Mouse (Mus musculus): ENCODE results near the gene Iscu.

Gene Iscu

GRCm38 (mm10) chr5:113772450-113772895 lies at the start of gene Iscu, which contains the start of gene Sart3:
Gene Iscu, plus strand, starts transcription at chr5:113772748.
Gene Sart3, minus strand, starts transcription at chr5:113772510.
- DNase-seq (ENCODE audit: low spot score) = peak; percentile 86

DNA sequence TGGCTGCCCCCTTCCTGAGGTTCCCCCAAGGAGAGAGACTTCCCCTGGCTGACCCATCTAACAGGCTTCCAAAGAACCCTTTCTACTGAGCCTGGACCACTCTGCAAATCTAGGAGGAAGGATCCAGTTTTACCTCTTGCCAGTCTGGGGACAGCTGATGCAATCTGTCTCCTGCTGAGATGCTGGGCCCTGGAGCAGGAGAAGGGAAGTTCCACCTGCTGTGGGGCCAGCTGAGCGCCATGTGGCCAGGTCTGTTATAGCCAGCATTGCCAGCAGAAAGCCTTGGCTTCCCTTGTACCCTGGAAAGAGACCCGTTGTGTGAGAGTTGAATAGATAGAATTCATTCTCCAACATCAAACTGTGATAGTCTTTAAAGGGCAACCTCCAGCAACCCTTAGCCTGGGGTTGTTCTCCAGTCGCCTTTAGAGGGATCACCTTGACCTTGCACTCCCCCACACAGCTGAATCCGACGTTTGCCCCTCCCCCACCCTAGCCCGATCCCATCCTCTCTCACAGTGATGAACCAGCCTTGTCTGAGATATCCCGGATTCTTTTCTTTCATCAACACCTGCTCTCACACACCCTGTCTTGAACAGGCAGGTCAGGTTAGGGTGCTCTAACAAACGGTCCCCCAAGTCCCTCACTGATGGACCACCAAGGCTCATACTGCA lies 48.8 kb upstream of the Iscu start:
- DNase-seq (ENCODE audit: low spot score) = no peak

DNA sequence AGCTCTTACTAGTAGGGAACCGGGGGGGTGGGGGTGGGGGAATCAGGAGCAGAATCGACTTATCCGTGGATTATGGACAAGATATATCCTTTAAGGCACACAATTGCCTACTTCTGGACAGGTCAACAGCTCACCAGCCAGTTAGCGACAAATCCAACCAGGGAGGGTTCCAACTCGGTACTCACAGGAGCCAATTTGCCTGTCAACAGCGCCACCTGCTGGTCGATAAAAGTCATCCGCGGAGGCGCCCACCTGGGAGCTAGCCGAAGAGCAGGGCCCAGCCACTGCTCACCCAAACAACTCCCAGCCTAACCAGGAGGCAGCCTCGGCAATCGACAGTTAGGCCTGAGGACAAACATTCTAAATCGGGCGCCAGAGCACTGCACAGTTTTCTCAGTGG lies 48.1 kb upstream of the Iscu start, which contains the start of gene 1700069L16Rik:
Gene 1700069L16Rik (minus strand): TSS at position 327 of the 400 bp plus-strand sequence.
- peak; percentile 77 for DNase-seq (ENCODE audit: low spot score)

DNA sequence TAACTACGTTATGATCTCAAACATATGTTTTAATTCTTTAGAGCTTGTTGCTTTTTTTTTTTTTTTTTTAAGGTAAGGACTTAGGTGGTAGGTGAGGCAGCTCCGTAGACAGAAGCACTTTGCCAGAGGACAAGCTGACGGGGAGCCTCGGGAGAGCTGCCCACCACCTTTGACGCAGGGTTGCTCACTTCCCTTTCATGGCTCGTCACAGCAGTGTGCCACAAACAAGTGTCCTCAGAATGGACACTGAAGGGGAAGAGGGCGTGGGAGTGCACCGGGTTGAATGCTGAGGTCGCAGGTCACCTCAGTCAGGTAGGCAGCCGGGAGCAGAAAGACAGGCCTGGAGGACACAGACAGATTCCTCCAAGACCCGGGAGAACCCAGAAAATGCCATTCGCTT lies 47.1 kb upstream of the Iscu start:
- DNase-seq (ENCODE audit: low spot score) = no peak

- no peak for DNase-seq (ENCODE audit: low spot score)
Measured at GRCm38 (mm10) chr5:113726618-113727017, 45.9 kb upstream of the Iscu start.

DNA sequence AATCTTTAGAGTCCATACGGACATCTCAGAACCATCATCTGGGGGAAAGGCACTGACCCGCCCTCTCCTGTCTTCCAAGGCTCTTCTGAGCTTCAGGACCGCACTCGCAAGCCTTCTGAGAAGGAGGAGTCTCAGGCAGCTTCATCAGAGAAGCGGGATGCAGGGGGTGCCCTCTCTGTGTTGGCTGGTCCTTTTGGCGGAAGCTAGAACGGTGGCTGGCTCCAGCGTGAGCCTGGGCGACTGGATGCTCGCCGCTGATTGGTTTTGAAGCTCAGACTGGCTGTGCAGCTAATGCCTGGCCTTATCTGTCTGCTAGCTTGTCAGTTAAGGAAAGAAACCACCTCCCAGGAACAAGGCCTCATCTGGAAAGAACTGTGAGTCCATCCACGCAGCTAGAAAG lies 45.3 kb upstream of the Iscu start:
- DNase-seq (ENCODE audit: low spot score) = no peak

DNA sequence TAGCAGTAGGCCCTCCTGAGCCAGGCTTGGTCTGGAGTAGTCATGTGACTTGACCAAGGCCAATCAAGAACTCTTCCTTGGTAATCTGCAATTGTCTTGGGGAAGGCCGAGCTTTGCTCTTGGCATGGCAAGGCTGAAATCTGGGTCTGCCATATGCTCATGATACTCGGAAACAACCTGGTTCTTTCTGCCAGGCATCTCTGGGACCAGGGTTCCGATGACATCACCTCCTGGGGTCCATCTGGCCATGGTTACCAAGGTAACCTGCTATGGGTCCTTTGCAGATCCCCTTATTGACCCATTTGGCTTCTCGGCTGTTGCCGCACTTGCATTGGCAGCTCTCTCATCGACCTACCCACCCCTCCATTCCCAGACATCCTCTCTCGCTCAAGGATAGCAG lies 44.5 kb upstream of the Iscu start:
- no peak for DNase-seq (ENCODE audit: low spot score)

DNA sequence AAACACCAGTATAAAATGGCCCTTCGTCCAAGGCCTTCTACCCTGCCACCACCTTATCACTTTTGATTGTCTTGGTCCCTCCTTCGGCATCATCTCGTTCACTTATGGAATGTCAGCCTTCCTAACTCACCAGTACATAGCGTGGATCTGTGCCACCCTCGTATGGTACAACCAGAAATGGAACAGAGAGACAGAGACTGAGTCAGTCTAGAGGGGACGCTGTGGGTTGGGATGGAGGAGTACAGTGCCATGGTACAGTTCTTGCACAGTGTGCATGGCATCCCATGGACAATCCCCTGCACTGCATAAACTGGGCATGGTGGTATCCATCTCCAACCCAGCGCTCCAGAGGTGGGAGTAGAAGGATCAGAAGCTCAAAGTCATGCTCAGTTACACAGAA lies 43.9 kb upstream of the Iscu start:
- no peak for DNase-seq (ENCODE audit: low spot score)

GRCm38 (mm10) chr5:113730641-113731121 lies 41.9 kb upstream of the Iscu start:
- no peak for DNase-seq (ENCODE audit: low spot score)

DNA sequence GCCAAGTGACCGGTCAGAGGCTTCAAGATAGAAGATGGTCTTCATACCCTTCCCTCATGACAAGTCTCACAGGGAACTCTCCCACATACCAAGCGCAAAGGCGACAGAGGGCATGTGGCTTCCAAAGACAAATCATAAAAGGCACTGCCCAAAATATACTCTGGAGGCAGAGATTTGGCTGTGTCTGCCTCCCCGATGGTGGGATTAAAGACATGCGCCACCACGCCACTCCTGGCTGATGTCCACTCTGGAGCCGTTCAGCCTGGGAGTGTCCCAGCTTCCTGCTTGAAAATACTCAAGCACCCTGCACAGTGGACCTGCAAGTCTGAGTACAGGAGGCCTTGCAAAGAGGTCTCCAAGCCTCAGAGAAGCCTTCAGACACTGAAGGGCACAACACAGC lies 41.4 kb upstream of the Iscu start:
- DNase-seq (ENCODE audit: low spot score) = no peak

DNA sequence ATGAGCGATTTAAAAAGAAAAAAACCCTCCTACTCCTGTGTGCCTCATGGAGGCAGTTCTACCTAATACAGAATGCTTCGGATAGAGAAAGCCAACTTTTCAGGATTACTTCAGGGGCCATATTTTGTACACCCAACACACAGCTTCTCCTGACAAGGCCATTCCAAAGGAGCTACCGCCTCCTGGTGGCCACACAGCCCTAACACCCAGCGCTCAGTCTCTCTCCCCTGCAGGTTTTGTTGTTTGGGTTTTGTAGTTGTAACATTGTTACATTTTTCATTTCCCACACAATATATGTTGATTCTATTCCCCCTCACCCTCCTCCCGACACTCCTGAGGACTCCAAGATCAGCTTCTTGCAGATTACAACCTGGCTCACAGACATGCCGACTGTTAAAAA lies 40.4 kb upstream of the Iscu start:
- no peak for DNase-seq (ENCODE audit: low spot score)

- DNase-seq (ENCODE audit: low spot score) = no peak
Measured at GRCm38 (mm10) chr5:113734376-113734775, 38.2 kb upstream of the Iscu start.

- no peak for DNase-seq (ENCODE audit: low spot score)
Measured at GRCm38 (mm10) chr5:113735023-113735344, 37.6 kb upstream of the Iscu start.

GRCm38 (mm10) chr5:113735345-113736112 lies 37.0 kb upstream of the Iscu start, which contains the start of gene Ficd:
Gene Ficd, plus strand, starts transcription at chr5:113735803.
- peak; percentile 83 for DNase-seq (ENCODE audit: low spot score)

DNA sequence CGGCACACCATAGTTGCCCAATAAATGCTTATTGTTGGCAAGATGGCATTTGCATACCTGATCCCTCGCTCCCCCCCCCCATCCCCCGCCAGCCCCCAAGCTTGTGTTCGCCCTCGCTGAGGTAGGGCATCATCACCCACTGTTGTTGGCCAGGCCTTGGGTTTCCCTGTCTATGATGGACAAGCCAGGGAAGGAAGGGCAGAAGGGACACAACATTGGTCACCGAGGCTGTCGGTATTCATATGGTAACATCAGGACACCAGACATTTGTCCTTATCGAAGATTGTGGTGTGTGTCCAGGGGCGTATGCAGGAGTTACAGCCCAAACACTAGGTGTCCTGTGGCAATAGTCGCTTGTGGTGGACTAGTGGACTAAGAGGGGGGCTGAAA lies 36.4 kb upstream of the Iscu start:
- no peak for DNase-seq (ENCODE audit: low spot score)

DNA sequence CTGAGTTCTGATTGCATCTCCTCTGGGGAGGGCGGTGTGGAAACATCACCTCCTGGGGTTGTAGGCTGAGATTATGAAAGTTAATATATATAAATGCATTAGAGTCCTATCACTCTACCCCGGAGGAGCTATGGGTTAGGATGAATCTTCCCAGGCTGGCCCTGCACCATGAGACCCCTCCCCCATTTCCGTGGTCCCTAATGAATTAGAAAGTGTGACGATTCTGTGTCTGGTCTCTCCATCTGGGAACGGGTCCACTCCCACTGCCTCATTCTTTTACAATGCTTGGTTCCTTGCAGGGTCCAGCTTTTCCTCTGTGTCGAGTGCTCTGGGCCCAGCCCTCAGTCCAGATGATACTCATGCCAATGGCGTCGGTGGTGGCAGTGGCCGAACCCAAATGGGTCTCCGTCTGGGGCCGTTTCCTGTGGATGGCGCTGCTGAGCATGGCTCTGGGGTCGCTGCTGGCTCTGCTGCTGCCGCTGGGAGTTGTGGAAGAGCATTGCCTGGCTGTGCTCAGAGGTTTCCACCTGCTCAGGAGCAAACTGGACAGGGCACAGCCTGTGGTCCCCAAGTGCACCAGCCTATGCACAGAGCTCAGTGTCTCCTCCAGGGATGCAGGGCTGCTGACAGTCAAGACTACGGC lies 35.9 kb upstream of the Iscu start:
- no peak for DNase-seq (ENCODE audit: low spot score)

DNA sequence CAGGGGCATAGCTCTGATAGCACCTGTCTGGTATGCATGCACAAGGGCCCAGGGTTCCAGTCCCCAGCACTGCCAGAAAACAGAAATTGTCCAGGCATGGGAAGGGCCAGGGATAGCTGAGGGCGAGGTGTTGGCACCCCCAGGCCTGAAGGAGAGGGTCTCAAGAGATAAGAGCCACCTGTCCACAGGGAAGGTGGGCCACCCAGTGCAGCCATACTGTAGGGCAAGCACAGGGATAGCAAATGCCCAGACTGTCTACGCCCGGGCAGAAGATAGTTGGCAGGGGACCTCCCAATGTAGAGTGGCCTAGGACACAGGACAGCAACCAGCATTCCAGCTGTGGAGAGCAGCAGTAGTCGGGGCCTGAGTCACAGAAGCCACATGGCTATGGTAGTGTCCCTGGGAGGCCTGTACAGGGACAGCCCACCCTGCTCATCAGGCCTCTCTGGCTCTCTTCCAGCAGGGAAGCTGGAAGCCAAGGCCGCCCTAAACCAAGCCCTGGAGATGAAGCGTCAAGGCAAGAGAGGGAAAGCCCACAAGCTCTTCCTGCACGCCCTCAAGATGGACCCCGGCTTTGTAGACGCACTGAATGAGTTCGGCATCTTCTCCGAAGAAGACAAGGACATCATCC lies 34.8 kb upstream of the Iscu start:
- DNase-seq (ENCODE audit: low spot score) = no peak

GRCm38 (mm10) chr5:113747629-113748028 lies 24.9 kb upstream of the Iscu start:
- no peak for DNase-seq (ENCODE audit: low spot score)

DNA sequence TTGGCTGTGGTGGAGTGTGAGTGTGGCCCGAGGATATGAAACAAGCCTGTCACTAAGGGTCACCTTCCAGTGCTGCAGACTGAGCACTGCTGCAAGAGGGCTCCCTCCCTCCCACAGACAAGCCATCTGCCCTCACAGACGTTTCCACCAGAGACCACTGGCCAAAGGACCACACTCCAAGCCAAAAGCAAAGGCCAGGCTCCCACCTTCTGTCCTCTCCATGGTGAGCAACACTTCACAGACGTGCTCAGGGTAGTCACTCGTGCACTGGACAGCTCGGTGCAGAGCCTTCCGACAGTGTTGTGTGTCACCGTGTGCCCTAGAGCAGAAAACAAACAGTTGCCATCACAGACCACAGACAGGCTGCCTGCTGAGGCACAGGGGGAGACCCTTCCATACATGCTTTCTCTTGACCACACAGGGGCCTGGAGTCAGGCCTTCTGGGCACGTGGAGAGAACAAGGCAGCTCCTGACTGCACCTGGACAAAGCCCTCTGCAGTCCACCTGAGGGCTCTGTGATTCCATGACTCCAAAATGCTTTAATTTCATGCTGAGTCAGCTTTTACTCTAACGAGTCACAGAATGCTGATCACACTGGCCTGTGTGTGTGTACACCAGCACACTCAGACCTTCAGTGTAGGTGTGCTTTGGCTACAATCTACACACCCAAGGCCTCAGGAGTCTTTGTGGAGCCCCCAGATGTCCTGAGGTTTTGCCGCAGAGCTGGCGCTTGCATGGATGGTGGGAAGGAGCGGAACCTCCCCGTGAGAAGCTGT lies 23.8 kb upstream of the Iscu start:
- no peak for DNase-seq (ENCODE audit: low spot score)

DNA sequence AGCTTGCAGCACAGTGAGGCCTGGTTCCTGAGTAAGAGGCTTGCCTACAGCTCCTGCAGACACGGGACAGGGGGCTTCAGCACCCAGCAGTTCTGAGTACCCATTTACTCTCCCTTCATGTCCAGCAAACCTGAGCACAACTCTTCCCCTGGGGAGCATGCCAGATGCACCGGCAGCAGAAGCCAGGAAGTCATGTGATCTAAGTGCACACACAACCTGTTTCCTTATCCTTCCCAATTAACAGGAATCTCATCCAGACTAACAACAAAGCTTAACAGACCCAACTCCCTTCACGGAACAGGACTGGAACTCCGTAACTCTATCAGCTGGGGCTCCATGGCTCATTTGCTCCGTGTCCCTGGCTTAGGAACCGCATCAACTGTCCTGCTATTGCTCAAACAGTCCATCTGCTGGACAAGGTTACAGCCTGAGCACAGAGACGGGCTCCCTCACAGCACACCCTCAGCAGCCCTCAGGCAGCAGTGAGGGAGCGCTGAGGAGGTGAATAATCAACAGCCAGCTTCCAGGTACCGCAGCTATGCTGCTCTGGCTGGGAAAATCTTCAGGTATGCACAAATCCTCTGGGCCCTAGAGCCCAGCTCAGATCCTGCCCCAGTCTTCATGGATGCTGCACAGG lies 20.9 kb upstream of the Iscu start:
- DNase-seq (ENCODE audit: low spot score) = no peak

DNA sequence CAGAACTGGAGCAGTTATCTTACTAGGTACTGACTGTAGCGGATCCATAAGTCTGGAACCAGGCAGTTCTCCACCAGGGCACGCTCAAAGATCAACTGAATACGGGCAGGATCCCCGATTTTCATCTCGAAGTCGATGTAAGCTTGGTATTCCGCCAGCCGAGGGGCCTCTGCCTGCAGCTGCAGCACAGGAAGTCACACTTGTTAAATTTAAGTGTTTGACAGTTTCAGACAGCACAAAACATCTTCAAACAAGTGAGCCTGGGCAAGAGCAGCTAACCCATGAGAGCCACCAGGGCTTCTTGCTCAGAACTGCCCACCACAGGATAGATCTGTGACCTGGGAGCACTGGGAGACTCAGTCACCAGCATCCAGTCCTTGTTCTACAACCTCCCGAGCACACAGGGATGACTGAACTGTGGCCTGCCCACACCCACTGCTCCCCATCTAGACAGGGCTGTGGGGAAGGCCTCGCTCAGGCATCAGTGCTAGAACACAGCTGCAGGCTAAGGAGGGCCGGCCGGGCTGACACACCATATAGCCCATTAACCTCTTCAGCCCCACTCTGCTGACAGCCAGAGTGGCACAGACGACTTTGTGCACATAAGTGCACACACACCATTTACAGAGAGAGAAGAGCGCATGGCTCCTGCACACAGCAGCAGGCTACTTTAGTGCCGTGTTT lies 17.1 kb upstream of the Iscu start:
- no peak for DNase-seq (ENCODE audit: low spot score)
